Mouse (Mus musculus) embryonic facial prominence, embryonic 12.5 days (tissue): Measurements from ENCODE around the gene Vmn1r39. TPM values are rescaled to one million over a fixed set of nuclear protein-coding genes. Genes with fewer than 3 reads are reported as not detected.
"Not testable (repeated sequence)": the region's sequence is repeated elsewhere in the genome, so short reads cannot be mapped to it uniquely, and the experiment has no call there.

ENCODE experiments used
- ATAC-seq: fragments of 200-750 bp; cut with Nextera tagmentation; 2 replicates; pipeline ENCODE4 v1.8.0; 2017; ENCODE audit not compliant: insufficient number of reproducible peaks, insufficient read depth, low FRiP score, low TSS enrichment
- H3K27ac ChIP-seq: fragments of 300-500 bp; sonication (generic); 2 replicates; pipeline ENCODE4 v1.5.1; 2016; ENCODE audit warnings: mild to moderate bottlenecking
- H3K27me3 ChIP-seq: fragments of 300-500 bp; sonication (generic); 2 replicates; pipeline ENCODE4 v1.6.1; 2016; ENCODE audit warnings: mild to moderate bottlenecking, moderate library complexity
- H3K36me3 ChIP-seq: fragments of 300-500 bp; sonication (generic); 2 replicates; pipeline ENCODE4 v1.6.1; 2016; ENCODE audit warnings: mild to moderate bottlenecking
- H3K4me1 ChIP-seq: fragments of 300-500 bp; sonication (generic); 2 replicates; pipeline ENCODE4 v1.6.1; 2016
- H3K4me2 ChIP-seq: fragments of 300-500 bp; sonication (generic); replicated peaks from 2 replicates; pipeline ENCODE4 v1.6.1; 2016; ENCODE audit warnings: mild to moderate bottlenecking, moderate library complexity
- H3K4me3 ChIP-seq: fragments of 300-500 bp; sonication (generic); 2 replicates; pipeline ENCODE4 v1.5.1; 2016; ENCODE audit warnings: mild to moderate bottlenecking
- H3K9ac ChIP-seq: fragments of 300-500 bp; sonication (generic); 2 replicates; pipeline ENCODE4 v1.6.1; 2016; ENCODE audit warnings: mild to moderate bottlenecking, moderate library complexity
- H3K9me3 ChIP-seq: fragments of 300-500 bp; sonication (generic); 2 replicates; pipeline ENCODE4 v1.6.1; 2016; ENCODE audit warnings: mild to moderate bottlenecking, moderate library complexity
- WGBS: fragments of 180-500 bp; shearing (Covaris S2); methylation state at CpG from one replicate; pipeline ENCODE4 v1.1.7; 2016; 5-methylcytosine and 5-hydroxymethylcytosine counted together
- polyA plus RNA-seq: library from polyadenylated mRNA; unstranded; fragments of >200 nt; fragmentation: Nextera tagmentation; extraction: Ambion mirVana; gene quantifications from 2 replicates; pipeline ENCODE4 v1.2.1, GENCODE M21; 2016

Vmn1r39 gene
- not detected in 2 replicates for polyA plus RNA-seq

- Histone ChIP-seq H3K9me3 (no peaks in the 10 kb centered on the region), H3K9ac (no peak within 1 kb of the TSS), H3K36me3 (no peaks in the 10 kb centered on the region), H3K4me3 (no peak within 1 kb of the TSS), H3K27me3 (no peaks in the 10 kb centered on the region), H3K27ac (no peak within 1 kb of the TSS), H3K4me1 (no peaks in the 10 kb centered on the region), H3K4me2 (no peak within 1 kb of the TSS)
- no peak for ATAC-seq
- 86% methylated on average over 2 of the region's 2 CpGs for WGBS
Measured at GRCm38 (mm10) chr6:66810509-66810908, at the start of gene Vmn1r39. TSS of gene Vmn1r39 (minus strand) at chr6:66810609.

GRCm38 (mm10) chr6:66859391-66859790 is 49.0 kb upstream of the Vmn1r39 start:
- H3K9me3 ChIP-seq = no peaks in the 10 kb centered on the region
- no peaks in the 10 kb centered on the region for H3K27me3 ChIP-seq
- H3K27ac ChIP-seq = no peak overlapping the region
- no peak overlapping the region for H3K4me3 ChIP-seq
- H3K4me1 ChIP-seq = no peaks in the 10 kb centered on the region
- no peaks in the 10 kb centered on the region for H3K36me3 ChIP-seq
- no peak for ATAC-seq
- H3K9ac ChIP-seq = no peak overlapping the region
- no peak overlapping the region for H3K4me2 ChIP-seq

- Histone ChIP-seq H3K9ac (no peak overlapping the region), H3K27me3 (no peaks in the 10 kb centered on the region), H3K27ac (no peak overlapping the region), H3K36me3 (no peaks in the 10 kb centered on the region), H3K9me3 (no peaks in the 10 kb centered on the region), H3K4me3 (no peak overlapping the region), H3K4me2 (no peak overlapping the region), H3K4me1 (no peaks in the 10 kb centered on the region)
- ATAC-seq = no peak
- 92% methylated on average over 1 of the region's 1 CpGs for WGBS
Measured at GRCm38 (mm10) chr6:66858356-66858755, 47.9 kb upstream of the Vmn1r39 start.

- H3K4me1 ChIP-seq = no peaks in the 10 kb centered on the region
- H3K27me3 ChIP-seq = no peaks in the 10 kb centered on the region
- no peak overlapping the region for H3K9ac ChIP-seq
- no peak overlapping the region for H3K4me2 ChIP-seq
- no peak overlapping the region for H3K27ac ChIP-seq
- no peaks in the 10 kb centered on the region for H3K36me3 ChIP-seq
- no peak for ATAC-seq
- H3K9me3 ChIP-seq = no peaks in the 10 kb centered on the region
- H3K4me3 ChIP-seq = no peak overlapping the region
Measured at GRCm38 (mm10) chr6:66856236-66856635, 45.8 kb upstream of the Vmn1r39 start.

GRCm38 (mm10) chr6:66848936-66849335 is 38.5 kb upstream of the Vmn1r39 start:
- no peaks in the 10 kb centered on the region for H3K36me3 ChIP-seq
- H3K27ac ChIP-seq = no peak overlapping the region
- no peaks in the 10 kb centered on the region for H3K9me3 ChIP-seq
- H3K4me3 ChIP-seq = no peak overlapping the region
- H3K27me3 ChIP-seq = no peaks in the 10 kb centered on the region
- H3K4me2 ChIP-seq = no peak overlapping the region
- no peak overlapping the region for H3K9ac ChIP-seq
- H3K4me1 ChIP-seq = no peaks in the 10 kb centered on the region
- no peak for ATAC-seq
- 21% methylated on average over 4 of the region's 4 CpGs for WGBS

GRCm38 (mm10) chr6:66840631-66841030 is 30.2 kb upstream of the Vmn1r39 start:
- not testable (repeated sequence) for H3K4me3 ChIP-seq, H3K9me3 ChIP-seq, ATAC-seq, H3K36me3 ChIP-seq, H3K27ac ChIP-seq, H3K4me1 ChIP-seq, H3K27me3 ChIP-seq, H3K4me2 ChIP-seq, H3K9ac ChIP-seq
- 5% methylated on average over 1 of the region's 1 CpGs for WGBS

GRCm38 (mm10) chr6:66836932-66837331 is 26.5 kb upstream of the Vmn1r39 start:
- no peaks in the 10 kb centered on the region for H3K36me3 ChIP-seq
- H3K27me3 ChIP-seq = no peaks in the 10 kb centered on the region
- no peak overlapping the region for H3K4me2 ChIP-seq
- ATAC-seq = no peak
- H3K9me3 ChIP-seq = no peaks in the 10 kb centered on the region
- no peak overlapping the region for H3K9ac ChIP-seq
- no peaks in the 10 kb centered on the region for H3K4me1 ChIP-seq
- no peak overlapping the region for H3K4me3 ChIP-seq
- no peak overlapping the region for H3K27ac ChIP-seq

- H3K4me1 ChIP-seq = no peaks in the 10 kb centered on the region
- no peaks in the 10 kb centered on the region for H3K36me3 ChIP-seq
- H3K9me3 ChIP-seq = no peaks in the 10 kb centered on the region
- no peaks in the 10 kb centered on the region for H3K27me3 ChIP-seq
- WGBS = 52% methylated on average over 1 of the region's 1 CpGs
- H3K27ac ChIP-seq = no peak overlapping the region
- no peak for ATAC-seq
- H3K4me2 ChIP-seq = no peak overlapping the region
- H3K4me3 ChIP-seq = no peak overlapping the region
- no peak overlapping the region for H3K9ac ChIP-seq
Measured at GRCm38 (mm10) chr6:66806311-66806710, 4.1 kb downstream of the Vmn1r39 start.

GRCm38 (mm10) chr6:66805713-66806112 is 4.7 kb downstream of the Vmn1r39 start:
- H3K9ac ChIP-seq = no peak overlapping the region
- no peaks in the 10 kb centered on the region for H3K4me1 ChIP-seq
- H3K36me3 ChIP-seq = no peaks in the 10 kb centered on the region
- H3K4me3 ChIP-seq = no peak overlapping the region
- H3K4me2 ChIP-seq = no peak overlapping the region
- 83% methylated on average over 3 of the region's 3 CpGs for WGBS
- no peaks in the 10 kb centered on the region for H3K27me3 ChIP-seq
- H3K27ac ChIP-seq = no peak overlapping the region
- H3K9me3 ChIP-seq = no peaks in the 10 kb centered on the region
- no peak for ATAC-seq

- not testable (repeated sequence) for H3K9ac ChIP-seq, H3K36me3 ChIP-seq, H3K27ac ChIP-seq, H3K4me2 ChIP-seq, H3K4me3 ChIP-seq, ATAC-seq, H3K9me3 ChIP-seq, H3K4me1 ChIP-seq, H3K27me3 ChIP-seq
Measured at GRCm38 (mm10) chr6:66782527-66782926, 27.9 kb downstream of the Vmn1r39 start, which contains the start of gene Vmn1r38. TSS of gene Vmn1r38 (minus strand) at chr6:66782627.

Other genes starting within 250 kb of the Vmn1r39 start
- not detected in 2 replicates for gene Vmn1r33, start 192.3 kb downstream of the Vmn1r39 start, polyA plus RNA-seq
- not detected in 2 replicates for gene Vmn1r34, start 166.7 kb downstream of the Vmn1r39 start, polyA plus RNA-seq
- gene Vmn1r35, start 124.7 kb downstream of the Vmn1r39 start, polyA plus RNA-seq = not detected in 2 replicates
- gene Vmn1r36, start 91.4 kb downstream of the Vmn1r39 start, polyA plus RNA-seq = not detected in 2 replicates
- gene Vmn1r37, start 81.2 kb downstream of the Vmn1r39 start, polyA plus RNA-seq = not detected in 2 replicates
- gene Vmn1r38, start 28.0 kb downstream of the Vmn1r39 start, polyA plus RNA-seq = not detected in 2 replicates
- 48.2 and 55.7 TPM in 2 replicates for gene Gng12, start 85.8 kb upstream of the Vmn1r39 start, polyA plus RNA-seq
- 25.8 and 33.0 TPM in 2 replicates for gene Gadd45a, start 226.8 kb upstream of the Vmn1r39 start, polyA plus RNA-seq